Mouse (Mus musculus) cortical plate, adult 2 months (tissue): ENCODE measurements around the gene Lamtor1. TPM values are rescaled to one million over a fixed set of nuclear protein-coding genes. Genes with fewer than 3 reads are reported as not detected.

Source experiments
- H3K27ac ChIP-seq: fragments of 200-500 bp; 2 replicates; pipeline ENCODE4 v1.5.1; 2012; ENCODE audit warnings: low read length, control low read depth, inconsistent platforms; ENCODE audit not compliant: insufficient read depth
- H3K4me1 ChIP-seq: fragments of 200-500 bp; 2 replicates; pipeline ENCODE4 v1.6.1; 2011; ENCODE audit warnings: low read length; ENCODE audit not compliant: control insufficient read depth, insufficient read depth
- H3K4me3 ChIP-seq: fragments of 200-500 bp; 2 replicates; pipeline ENCODE4 v1.5.1; 2011; ENCODE audit warnings: mild to moderate bottlenecking, low read length, control low read depth; ENCODE audit not compliant: insufficient read depth
- CTCF ChIP-seq: fragments of 200-500 bp; IDR thresholded peaks from 2 replicates; pipeline ENCODE4 v1.5.1; 2011; ENCODE audit warnings: mild to moderate bottlenecking, control low read depth, low read length; ENCODE audit not compliant: insufficient read depth; ENCODE audit errors: extremely low read depth
- POLR2A ChIP-seq: fragments of 200-500 bp; IDR thresholded peaks from 2 replicates; pipeline ENCODE4 v1.6.1; 2011; ENCODE audit warnings: mild to moderate bottlenecking, low read length, control low read depth; ENCODE audit not compliant: insufficient read depth; ENCODE audit errors: extremely low read depth
- polyA plus RNA-seq: library from polyadenylated mRNA; depleted of rRNA; stranded (reverse); fragments of >200 nt; gene quantifications from 2 replicates; pipeline ENCODE4 v1.2.3, GENCODE M21; 2012

The Lamtor1 gene
- polyA plus RNA-seq, 1 experiment, result 213 TPM

GRCm38 (mm10) chr7:101951648-101952047 lies 45.9 kb downstream of the Lamtor1 start:
- no peak overlapping the region for H3K4me3 ChIP-seq
- H3K4me1 ChIP-seq, result peaks cover 8% of the 10 kb centered on the region; the same call in 1 of the 2 replicates
- TF ChIP-seq POLR2A (no peak), CTCF (no peak)
- no peak overlapping the region for H3K27ac ChIP-seq

GRCm38 (mm10) chr7:101952098-101952497 lies 46.4 kb downstream of the Lamtor1 start:
- TF ChIP-seq POLR2A (no peak), CTCF (no peak)
- Histone ChIP-seq H3K4me1 (peaks cover 8% of the 10 kb centered on the region; the same call in 1 of the 2 replicates), H3K4me3 (no peak overlapping the region), H3K27ac (no peak overlapping the region)

GRCm38 (mm10) chr7:101954163-101954562 lies 48.5 kb downstream of the Lamtor1 start:
- Histone ChIP-seq H3K4me1 (peaks cover 8% of the 10 kb centered on the region; the same call in 1 of the 2 replicates), H3K4me3 (no peak overlapping the region), H3K27ac (no peak overlapping the region)
- TF ChIP-seq POLR2A, result no peak
- no peak for TF ChIP-seq CTCF

GRCm38 (mm10) chr7:101955276-101955675 lies 49.6 kb downstream of the Lamtor1 start:
- peaks cover 8% of the 10 kb centered on the region; the same call in 1 of the 2 replicates for H3K4me1 ChIP-seq
- TF ChIP-seq POLR2A, result no peak
- no peak for TF ChIP-seq CTCF
- H3K4me3 ChIP-seq, result no peak overlapping the region
- no peak overlapping the region for H3K27ac ChIP-seq

GRCm38 (mm10) chr7:101955862-101956261 lies 50.2 kb downstream of the Lamtor1 start:
- Histone ChIP-seq H3K4me1 (peaks cover 8% of the 10 kb centered on the region; the same call in 1 of the 2 replicates), H3K27ac (no peak overlapping the region), H3K4me3 (no peak overlapping the region)
- no peak for TF ChIP-seq CTCF
- TF ChIP-seq POLR2A, result no peak

GRCm38 (mm10) chr7:101956481-101956880 lies 50.8 kb downstream of the Lamtor1 start:
- Histone ChIP-seq H3K4me1 (peaks cover 8% of the 10 kb centered on the region; the same call in 1 of the 2 replicates), H3K4me3 (no peak overlapping the region), H3K27ac (no peak overlapping the region)
- TF ChIP-seq POLR2A (no peak), CTCF (no peak)

- TF ChIP-seq POLR2A (no peak), CTCF (no peak)
- H3K27ac ChIP-seq, result no peak overlapping the region
- peaks cover 8% of the 10 kb centered on the region; the same call in 1 of the 2 replicates for H3K4me1 ChIP-seq
- no peak overlapping the region for H3K4me3 ChIP-seq
Observed at GRCm38 (mm10) chr7:101956911-101957310, 51.2 kb downstream of the Lamtor1 start.

- Histone ChIP-seq H3K27ac (no peak overlapping the region), H3K4me3 (no peak overlapping the region)
- TF ChIP-seq CTCF (no peak), POLR2A (no peak)
Observed at GRCm38 (mm10) chr7:101962829-101963228, 57.1 kb downstream of the Lamtor1 start.

GRCm38 (mm10) chr7:101963621-101964020 lies 57.9 kb downstream of the Lamtor1 start:
- no peak overlapping the region for H3K4me3 ChIP-seq
- TF ChIP-seq CTCF (no peak), POLR2A (no peak)
- H3K27ac ChIP-seq, result no peak overlapping the region
- H3K4me1 ChIP-seq, result no peaks in the 10 kb centered on the region

More at GRCm38 (mm10) chr7:101962829-101963228, 57.1 kb downstream of the Lamtor1 start:
- no peaks in the 10 kb centered on the region for H3K4me1 ChIP-seq

GRCm38 (mm10) chr7:101964551-101964950 lies 58.8 kb downstream of the Lamtor1 start:
- TF ChIP-seq CTCF (no peak), POLR2A (no peak)
- no peaks in the 10 kb centered on the region for H3K4me1 ChIP-seq
- no peak overlapping the region for H3K27ac ChIP-seq
- no peak overlapping the region for H3K4me3 ChIP-seq
